Mouse (Mus musculus): ENCODE measurements around the gene Cabp2. TPM values are rescaled to one million over a fixed set of nuclear protein-coding genes. Genes with fewer than 3 reads are reported as not detected.
A peak's percentile ranks its signal among the peaks of the same experiment; 100 is the strongest.

Gene Cabp2
- polyA plus RNA-seq, 1 experiment from 2014 or later: not detected

DNA sequence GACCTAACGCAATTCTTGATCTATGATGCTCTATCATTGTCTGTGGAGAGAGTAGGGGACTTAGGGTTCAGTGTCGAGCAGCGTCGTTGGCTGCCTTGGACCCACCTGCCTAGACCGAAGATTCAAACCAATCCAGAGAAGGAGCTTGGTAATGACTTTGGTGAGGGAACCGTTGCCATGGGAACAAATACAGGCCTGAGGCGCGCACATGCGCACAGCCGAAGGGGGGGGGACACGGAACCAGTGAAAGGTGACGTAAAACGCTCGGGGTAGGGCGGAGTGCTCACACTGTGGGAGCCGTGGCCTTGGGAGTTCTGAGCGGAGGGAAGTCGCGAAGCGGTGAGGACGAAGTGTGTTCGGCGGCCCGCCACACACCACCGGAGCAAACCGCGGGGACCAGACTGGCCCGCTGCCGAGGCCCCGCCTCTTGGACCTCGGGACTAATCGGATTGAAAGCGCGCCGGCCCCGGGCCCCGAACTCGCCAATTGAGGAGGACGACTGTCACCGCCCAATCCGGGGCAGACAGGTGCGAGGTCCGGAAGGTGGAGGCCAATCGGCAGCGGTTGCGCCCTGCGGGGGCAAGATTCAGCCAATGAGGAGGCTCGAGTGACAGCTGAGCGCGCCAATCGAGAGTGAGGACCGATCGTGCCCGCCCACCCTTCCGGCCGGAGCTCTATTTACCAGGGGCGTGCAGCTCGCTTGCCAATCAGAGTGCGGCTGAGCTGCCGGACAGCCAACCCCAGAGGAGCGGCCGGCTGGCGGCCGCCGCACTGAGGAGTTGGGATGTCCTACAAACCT is 15.5 kb downstream of the Cabp2 start, which contains the start of gene Cdk2ap2:
Cdk2ap2 (plus strand) TSS at position 541 of the 799 bp plus-strand sequence.
- Histone ChIP-seq H3K27ac (peak within 1 kb of the TSS; percentile 91), H3K4me2 (peak within 1 kb of the TSS; percentile 73), H3K9me3 (no peaks in the 10 kb centered on the region), H3K4me3 (peak within 1 kb of the TSS; percentile 53), H3K36me3 (no peaks in the 10 kb centered on the region), H3K27me3 (peaks cover 24% of the 10 kb centered on the region), H3K9ac (peak within 1 kb of the TSS; percentile 56), H3K4me1 (peaks cover 40% of the 10 kb centered on the region)
- peak; percentile 91 for ATAC-seq (ENCODE audit: borderline replicate concordance, extremely low read depth, low FRiP score, low TSS enrichment)
- under 1% methylated on average over 64 of the region's 65 CpGs for WGBS

DNA sequence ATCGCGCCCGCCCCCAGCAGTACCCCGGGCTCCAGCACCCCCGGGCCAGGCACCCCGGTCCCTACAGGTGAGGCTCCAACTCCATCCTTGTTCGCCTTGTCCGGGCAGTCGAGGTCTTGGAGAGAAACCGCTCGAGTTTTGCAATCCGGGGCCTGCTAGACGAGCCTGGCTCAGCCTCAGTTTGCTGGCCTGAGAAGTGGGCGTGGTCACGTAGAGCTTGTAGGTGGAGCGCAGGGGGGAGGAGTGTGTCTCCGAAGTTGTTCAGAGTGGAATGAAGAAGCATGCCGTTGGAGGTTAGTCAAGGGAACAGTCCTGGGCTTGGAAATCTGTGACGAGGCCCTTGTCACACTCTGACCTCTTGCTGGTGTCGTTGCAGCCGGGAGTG is 16.1 kb downstream of the Cabp2 start:
- peaks cover 30% of the 10 kb centered on the region for H3K27me3 ChIP-seq
- peak; percentile 37; the same call in 1 of the 2 replicates for ATAC-seq (ENCODE audit: borderline replicate concordance, extremely low read depth, low FRiP score, low TSS enrichment)
- H3K36me3 ChIP-seq: no peaks in the 10 kb centered on the region
- peak overlapping the region; percentile 53 for H3K4me3 ChIP-seq
- under 1% methylated on average over 21 of the region's 21 CpGs for WGBS
- H3K9ac ChIP-seq: peak overlapping the region; percentile 56
- peaks cover 40% of the 10 kb centered on the region for H3K4me1 ChIP-seq
- peak overlapping the region; percentile 73 for H3K4me2 ChIP-seq
- peak overlapping the region; percentile 91 for H3K27ac ChIP-seq
- H3K9me3 ChIP-seq: no peaks in the 10 kb centered on the region

DNA sequence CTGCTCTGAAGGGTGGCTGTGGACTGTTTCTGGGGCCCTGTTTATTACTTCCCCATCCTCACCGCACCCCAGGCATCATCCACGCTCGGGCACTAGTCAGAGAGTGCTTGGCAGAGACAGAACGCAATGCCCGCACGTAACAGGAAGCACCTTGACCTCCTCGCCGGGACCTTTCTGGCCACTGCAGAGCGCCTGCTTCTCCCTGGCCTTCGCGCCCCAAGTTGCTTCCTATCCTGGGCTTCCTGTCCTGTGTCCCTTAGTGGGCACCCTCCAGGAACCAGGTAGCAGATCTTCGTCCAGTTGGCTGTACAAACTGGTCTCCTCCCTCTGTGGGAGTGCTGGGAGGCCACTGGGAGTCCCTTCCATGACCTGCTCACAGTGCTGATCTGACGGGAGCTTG is 17.0 kb downstream of the Cabp2 start:
- Histone ChIP-seq H3K4me3 (no peak overlapping the region), H3K4me2 (peak overlapping the region; percentile 73; the same call in 1 of the 2 replicates), H3K9ac (no peak overlapping the region), H3K27ac (no peak overlapping the region), H3K27me3 (peaks cover 35% of the 10 kb centered on the region), H3K9me3 (no peaks in the 10 kb centered on the region), H3K4me1 (peaks cover 40% of the 10 kb centered on the region), H3K36me3 (no peaks in the 10 kb centered on the region)
- ATAC-seq (ENCODE audit: borderline replicate concordance, extremely low read depth, low FRiP score, low TSS enrichment): no peak
- WGBS: 87% methylated on average over 13 of the region's 13 CpGs

DNA sequence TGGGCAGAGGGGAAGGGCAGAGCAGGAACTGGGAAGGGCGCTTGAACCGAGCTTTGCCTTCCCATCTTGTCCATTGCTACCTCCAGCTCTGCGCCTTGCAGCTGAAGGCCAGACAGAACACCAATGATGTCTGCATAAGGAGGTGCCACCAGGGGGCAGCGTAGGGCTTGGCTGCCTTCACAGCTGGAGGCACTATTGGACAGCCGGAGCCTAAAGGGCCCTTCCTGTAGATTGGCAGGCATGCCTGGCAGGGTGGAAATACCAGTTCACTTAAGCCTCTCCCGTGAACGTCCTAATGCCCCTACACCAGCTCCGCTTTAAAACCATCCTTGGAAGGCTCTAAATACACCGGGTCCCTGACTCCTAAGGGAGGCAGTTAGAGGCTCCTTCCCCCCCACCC is 17.7 kb downstream of the Cabp2 start:
- peak overlapping the region; percentile 47 for H3K4me3 ChIP-seq
- no peaks in the 10 kb centered on the region for H3K9me3 ChIP-seq
- H3K27me3 ChIP-seq: peaks cover 35% of the 10 kb centered on the region
- H3K4me2 ChIP-seq: peak overlapping the region; percentile 80
- no peak overlapping the region for H3K9ac ChIP-seq
- peaks cover 40% of the 10 kb centered on the region for H3K4me1 ChIP-seq
- peak; percentile 16; the same call in 1 of the 2 replicates for ATAC-seq (ENCODE audit: borderline replicate concordance, extremely low read depth, low FRiP score, low TSS enrichment)
- no peaks in the 10 kb centered on the region for H3K36me3 ChIP-seq
- WGBS: 8% methylated on average over 9 of the region's 9 CpGs
- H3K27ac ChIP-seq: peak overlapping the region; percentile 63

GRCm38 (mm10) chr19:4099837-4100717 is 18.7 kb downstream of the Cabp2 start, which contains the start of gene Pitpnm1:
Gene Pitpnm1 (plus strand): TSS chr19:4099998.
- Histone ChIP-seq H3K4me2 (peak within 1 kb of the TSS; percentile 80), H3K9me3 (no peaks in the 10 kb centered on the region), H3K36me3 (no peaks in the 10 kb centered on the region), H3K9ac (peak within 1 kb of the TSS; percentile 15), H3K4me1 (peaks cover 40% of the 10 kb centered on the region), H3K27ac (peak within 1 kb of the TSS; percentile 63), H3K27me3 (peaks cover 35% of the 10 kb centered on the region), H3K4me3 (peak within 1 kb of the TSS; percentile 47)
- ATAC-seq (ENCODE audit: borderline replicate concordance, extremely low read depth, low FRiP score, low TSS enrichment): no peak
- WGBS: 1% methylated on average over 53 of the region's 53 CpGs

GRCm38 (mm10) chr19:4100718-4101261 is 19.4 kb downstream of the Cabp2 start:
- peaks cover 35% of the 10 kb centered on the region for H3K27me3 ChIP-seq
- peak overlapping the region; percentile 80 for H3K4me2 ChIP-seq
- H3K9ac ChIP-seq: peak overlapping the region; percentile 15
- H3K4me3 ChIP-seq: peak overlapping the region; percentile 47
- H3K36me3 ChIP-seq: no peaks in the 10 kb centered on the region
- ATAC-seq (ENCODE audit: borderline replicate concordance, extremely low read depth, low FRiP score, low TSS enrichment): no peak
- H3K9me3 ChIP-seq: no peaks in the 10 kb centered on the region
- peaks cover 40% of the 10 kb centered on the region for H3K4me1 ChIP-seq
- H3K27ac ChIP-seq: no peak overlapping the region
- WGBS: under 1% methylated on average over 51 of the region's 52 CpGs

DNA sequence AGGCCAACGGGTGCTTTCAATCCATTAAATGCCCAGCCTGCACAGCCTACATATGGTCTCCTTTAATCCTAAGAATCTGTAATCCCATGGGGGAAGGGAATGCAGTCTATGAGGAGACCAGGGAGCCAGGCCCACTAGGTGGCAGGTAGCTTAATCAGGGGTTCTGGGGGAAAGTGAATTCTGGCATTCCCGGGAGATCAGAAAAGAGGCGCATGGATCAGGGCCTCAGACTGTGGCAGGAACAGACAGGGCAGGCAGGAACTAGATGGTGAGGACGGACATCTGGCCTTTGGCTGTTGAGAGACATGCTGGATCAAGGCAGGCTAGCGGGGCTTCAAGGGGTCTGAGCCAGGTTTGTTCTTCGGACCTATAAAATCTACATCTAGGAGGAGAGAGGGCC is 20.1 kb downstream of the Cabp2 start:
- Histone ChIP-seq H3K36me3 (no peaks in the 10 kb centered on the region), H3K9ac (no peak overlapping the region), H3K9me3 (no peaks in the 10 kb centered on the region), H3K4me3 (peak overlapping the region; percentile 47; the same call in 1 of the 2 replicates), H3K27ac (no peak overlapping the region), H3K27me3 (peaks cover 35% of the 10 kb centered on the region), H3K4me1 (peaks cover 38% of the 10 kb centered on the region), H3K4me2 (peak overlapping the region; percentile 80)
- ATAC-seq (ENCODE audit: borderline replicate concordance, extremely low read depth, low FRiP score, low TSS enrichment): no peak
- WGBS: 79% methylated on average over 6 of the region's 6 CpGs

- 88% methylated on average over 2 of the region's 2 CpGs for WGBS
- Histone ChIP-seq H3K9me3 (no peaks in the 10 kb centered on the region), H3K27me3 (peaks cover 35% of the 10 kb centered on the region), H3K4me2 (no peak overlapping the region), H3K9ac (no peak overlapping the region), H3K4me3 (no peak overlapping the region), H3K27ac (no peak overlapping the region), H3K4me1 (peaks cover 37% of the 10 kb centered on the region), H3K36me3 (no peaks in the 10 kb centered on the region)
- ATAC-seq (ENCODE audit: borderline replicate concordance, extremely low read depth, low FRiP score, low TSS enrichment): no peak
Measured at GRCm38 (mm10) chr19:4102049-4102448, 20.7 kb downstream of the Cabp2 start.

DNA sequence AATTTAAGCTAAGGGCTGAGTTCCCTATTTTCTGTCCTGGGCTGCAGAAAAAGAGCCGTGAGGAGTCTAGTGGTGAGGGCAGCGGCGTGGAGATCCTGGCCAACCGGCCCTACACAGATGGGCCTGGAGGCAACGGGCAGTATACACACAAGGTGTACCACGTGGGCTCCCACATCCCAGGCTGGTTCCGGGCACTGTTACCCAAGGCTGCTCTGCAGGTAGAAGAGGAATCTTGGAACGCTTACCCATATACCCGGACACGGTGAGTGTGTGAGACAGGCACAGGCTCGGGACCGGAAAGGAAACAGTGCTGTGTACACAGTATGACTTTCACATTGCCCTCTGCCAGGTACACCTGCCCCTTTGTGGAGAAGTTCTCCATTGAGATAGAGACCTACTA is 21.2 kb downstream of the Cabp2 start:
- Histone ChIP-seq H3K27me3 (peaks cover 35% of the 10 kb centered on the region), H3K4me2 (no peak overlapping the region), H3K4me1 (peaks cover 35% of the 10 kb centered on the region), H3K36me3 (no peaks in the 10 kb centered on the region), H3K9me3 (no peaks in the 10 kb centered on the region), H3K4me3 (no peak overlapping the region), H3K27ac (no peak overlapping the region), H3K9ac (no peak overlapping the region)
- WGBS: 90% methylated on average over 12 of the region's 12 CpGs
- ATAC-seq (ENCODE audit: borderline replicate concordance, extremely low read depth, low FRiP score, low TSS enrichment): no peak

- no peak overlapping the region for H3K27ac ChIP-seq
- no peaks in the 10 kb centered on the region for H3K9me3 ChIP-seq
- ATAC-seq (ENCODE audit: borderline replicate concordance, extremely low read depth, low FRiP score, low TSS enrichment): no peak
- no peak overlapping the region for H3K4me2 ChIP-seq
- H3K27me3 ChIP-seq: peaks cover 35% of the 10 kb centered on the region
- H3K4me1 ChIP-seq: peaks cover 29% of the 10 kb centered on the region
- H3K36me3 ChIP-seq: no peaks in the 10 kb centered on the region
- H3K9ac ChIP-seq: no peak overlapping the region
- 91% methylated on average over 18 of the region's 18 CpGs for WGBS
- H3K4me3 ChIP-seq: no peak overlapping the region
Measured at GRCm38 (mm10) chr19:4103294-4103693, 21.9 kb downstream of the Cabp2 start.

DNA sequence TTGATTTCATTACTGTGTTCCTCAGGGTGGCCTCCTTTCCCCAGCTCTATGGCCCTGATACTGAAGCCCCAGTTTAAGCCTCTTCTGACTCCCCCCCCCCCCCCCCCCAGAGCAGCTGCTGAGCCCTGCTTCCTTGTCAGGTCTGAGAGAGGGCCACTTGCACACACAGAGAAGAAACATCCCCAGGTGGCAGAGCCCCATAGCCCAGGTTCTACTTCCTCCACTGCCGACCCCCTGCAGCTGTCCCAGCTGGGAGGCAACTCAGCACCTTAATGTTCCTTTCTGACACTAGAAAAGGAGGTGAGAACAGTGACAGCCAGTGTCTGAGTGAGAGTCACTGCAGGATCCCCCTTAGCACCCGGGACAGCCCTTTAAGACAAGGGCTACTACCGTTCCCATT is 22.4 kb downstream of the Cabp2 start:
- no peak overlapping the region for H3K27ac ChIP-seq
- H3K4me2 ChIP-seq: no peak overlapping the region
- H3K9me3 ChIP-seq: no peaks in the 10 kb centered on the region
- no peak overlapping the region for H3K9ac ChIP-seq
- WGBS: 70% methylated on average over 3 of the region's 3 CpGs
- peaks cover 35% of the 10 kb centered on the region for H3K27me3 ChIP-seq
- no peak overlapping the region for H3K4me3 ChIP-seq
- no peaks in the 10 kb centered on the region for H3K36me3 ChIP-seq
- peaks cover 24% of the 10 kb centered on the region for H3K4me1 ChIP-seq
- no peak for ATAC-seq (ENCODE audit: borderline replicate concordance, extremely low read depth, low FRiP score, low TSS enrichment)

Measured in lung, embryonic 15.5 days (tissue).